Mouse (Mus musculus) hindbrain, embryonic 14.5 days (tissue): ENCODE measurements at regions not wholly inside any gene's neighbourhood (a gene's known extent, or its start where the extent isn't known, plus 50 kb on each side); places are given as distances from the start of the nearest gene placed in this dataset.

Experiments used
- ATAC-seq: fragments of 200-750 bp; cut with Nextera tagmentation; 2 replicates; pipeline ENCODE4 v1.8.0; 2017; ENCODE audit warnings: moderate number of reproducible peaks, mild to moderate bottlenecking, moderate TSS enrichment, moderate library complexity; ENCODE audit not compliant: low FRiP score
- DNase-seq: peaks from one replicate; pipeline ENCODE4 v3.0.0-alpha.2; 2015; ENCODE audit warnings: low spot score
- H3K27ac ChIP-seq: fragments of 300-500 bp; sonication (generic); 2 replicates; pipeline ENCODE4 v1.5.1; 2014; ENCODE audit warnings: mild to moderate bottlenecking, moderate library complexity
- H3K27me3 ChIP-seq: fragments of 300-500 bp; sonication (generic); 2 replicates; pipeline ENCODE4 v1.6.1; 2014; ENCODE audit warnings: mild to moderate bottlenecking, low read length, mixed read lengths; ENCODE audit not compliant: control insufficient read depth, insufficient read depth
- H3K36me3 ChIP-seq: fragments of 300-500 bp; sonication (generic); replicated peaks from 2 replicates; pipeline ENCODE4 v1.6.1; 2014; ENCODE audit not compliant: control insufficient read depth, insufficient read depth
- H3K4me1 ChIP-seq: fragments of 300-500 bp; sonication (generic); replicated peaks from 2 replicates; pipeline ENCODE4 v1.6.1; 2014; ENCODE audit warnings: antibody characterized with exemption, low read length, mixed read lengths; ENCODE audit not compliant: control insufficient read depth, insufficient read depth
- H3K4me2 ChIP-seq: fragments of 300-500 bp; sonication (generic); replicated peaks from 2 replicates; pipeline ENCODE4 v1.6.1; 2014; ENCODE audit warnings: mild to moderate bottlenecking, moderate library complexity
- H3K4me3 ChIP-seq: fragments of 300-500 bp; sonication (generic); replicated peaks from 2 replicates; pipeline ENCODE4 v1.5.1; 2014; ENCODE audit warnings: mild to moderate bottlenecking, low read length
- H3K9ac ChIP-seq: fragments of 300-500 bp; sonication (generic); 2 replicates; pipeline ENCODE4 v1.6.1; 2014
- H3K9me3 ChIP-seq: fragments of 300-500 bp; sonication (generic); 2 replicates; pipeline ENCODE4 v1.6.1; 2016; ENCODE audit warnings: low read length; ENCODE audit not compliant: control insufficient read depth
- WGBS: fragments of 180-500 bp; shearing (Covaris S2); extraction: QIAGEN DNeasy Blood & Tissue Kit; methylation state at CpG from one replicate; pipeline ENCODE4 v1.1.7; 2014; 5-methylcytosine and 5-hydroxymethylcytosine counted together

GRCm38 (mm10) chr13:119279449-119279848 lies 149.0 kb upstream of the Paip1 start:
- Histone ChIP-seq H3K27ac (no peak overlapping the region), H3K4me2 (no peak overlapping the region), H3K9ac (no peak overlapping the region), H3K4me1 (no peaks in the 10 kb centered on the region), H3K27me3 (no peaks in the 10 kb centered on the region), H3K4me3 (no peak overlapping the region), H3K36me3 (no peaks in the 10 kb centered on the region), H3K9me3 (no peaks in the 10 kb centered on the region)
- 93% methylated on average over 8 of the region's 8 CpGs for WGBS
- DNase-seq (no peak), ATAC-seq (no peak)

GRCm38 (mm10) chr13:119280622-119281021 lies 147.8 kb upstream of the Paip1 start:
- WGBS = 83% methylated on average over 5 of the region's 5 CpGs

GRCm38 (mm10) chr13:119283448-119283847 lies 145.0 kb upstream of the Paip1 start:
- no peaks in the 10 kb centered on the region for H3K27me3 ChIP-seq
- H3K4me2 ChIP-seq = no peak overlapping the region
- H3K27ac ChIP-seq = no peak overlapping the region
- ATAC-seq (no peak), DNase-seq (peak; percentile 72)
- no peak overlapping the region for H3K4me3 ChIP-seq
- no peak overlapping the region for H3K9ac ChIP-seq
- no peaks in the 10 kb centered on the region for H3K36me3 ChIP-seq
- H3K4me1 ChIP-seq = no peaks in the 10 kb centered on the region
- WGBS = 50% methylated on average over 6 of the region's 6 CpGs
- H3K9me3 ChIP-seq = no peaks in the 10 kb centered on the region

More at GRCm38 (mm10) chr13:119280622-119281021, 147.8 kb upstream of the Paip1 start:
- no peak overlapping the region for H3K27ac ChIP-seq
- no peak overlapping the region for H3K4me3 ChIP-seq
- H3K9me3 ChIP-seq = no peaks in the 10 kb centered on the region
- no peaks in the 10 kb centered on the region for H3K36me3 ChIP-seq
- no peaks in the 10 kb centered on the region for H3K4me1 ChIP-seq
- ATAC-seq (no peak), DNase-seq (no peak)
- H3K27me3 ChIP-seq = no peaks in the 10 kb centered on the region
- H3K9ac ChIP-seq = no peak overlapping the region
- H3K4me2 ChIP-seq = no peak overlapping the region

GRCm38 (mm10) chr13:119309238-119309637 lies 119.2 kb upstream of the Paip1 start:
- Histone ChIP-seq H3K4me1 (no peaks in the 10 kb centered on the region), H3K27me3 (no peaks in the 10 kb centered on the region), H3K4me2 (no peak overlapping the region), H3K36me3 (no peaks in the 10 kb centered on the region), H3K4me3 (no peak overlapping the region), H3K9ac (no peak overlapping the region), H3K27ac (no peak overlapping the region), H3K9me3 (no peaks in the 10 kb centered on the region)
- 84% methylated on average over 1 of the region's 1 CpGs for WGBS
- DNase-seq (peak; percentile 20), ATAC-seq (no peak)

GRCm38 (mm10) chr13:119310013-119310412 lies 118.4 kb upstream of the Paip1 start:
- DNase-seq = peak; percentile 4
- Histone ChIP-seq H3K4me1 (no peaks in the 10 kb centered on the region), H3K27ac (no peak overlapping the region), H3K9me3 (no peaks in the 10 kb centered on the region), H3K27me3 (no peaks in the 10 kb centered on the region), H3K4me3 (no peak overlapping the region), H3K4me2 (no peak overlapping the region), H3K36me3 (no peaks in the 10 kb centered on the region), H3K9ac (no peak overlapping the region)
- WGBS = 91% methylated on average over 3 of the region's 3 CpGs
- ATAC-seq = no peak

- Histone ChIP-seq H3K4me2 (no peak overlapping the region), H3K4me1 (no peaks in the 10 kb centered on the region), H3K36me3 (no peaks in the 10 kb centered on the region), H3K27me3 (no peaks in the 10 kb centered on the region), H3K4me3 (no peak overlapping the region), H3K9me3 (no peaks in the 10 kb centered on the region), H3K9ac (no peak overlapping the region), H3K27ac (no peak overlapping the region)
- no peak for ATAC-seq
- WGBS = 85% methylated on average over 3 of the region's 3 CpGs
- no peak for DNase-seq
Measured at GRCm38 (mm10) chr13:119314356-119314755, 114.0 kb upstream of the Paip1 start.

- DNase-seq (peak; percentile 32), ATAC-seq (no peak)
Measured at GRCm38 (mm10) chr13:119318358-119318757, 110.0 kb upstream of the Paip1 start.

GRCm38 (mm10) chr13:119325510-119325909 lies 102.9 kb upstream of the Paip1 start:
- Histone ChIP-seq H3K27me3 (no peaks in the 10 kb centered on the region), H3K27ac (no peak overlapping the region), H3K4me3 (no peak overlapping the region), H3K4me1 (no peaks in the 10 kb centered on the region), H3K36me3 (no peaks in the 10 kb centered on the region), H3K4me2 (no peak overlapping the region), H3K9me3 (no peaks in the 10 kb centered on the region), H3K9ac (no peak overlapping the region)
- 91% methylated on average over 2 of the region's 2 CpGs for WGBS
- no peak for DNase-seq
- ATAC-seq = no peak

More at GRCm38 (mm10) chr13:119318358-119318757, 110.0 kb upstream of the Paip1 start:
- Histone ChIP-seq H3K36me3 (no peaks in the 10 kb centered on the region), H3K4me2 (no peak overlapping the region), H3K4me1 (no peaks in the 10 kb centered on the region), H3K9ac (no peak overlapping the region), H3K27ac (no peak overlapping the region), H3K9me3 (no peaks in the 10 kb centered on the region), H3K27me3 (no peaks in the 10 kb centered on the region), H3K4me3 (no peak overlapping the region)
- WGBS = 94% methylated on average over 1 of the region's 1 CpGs

- H3K9ac ChIP-seq = no peak overlapping the region
- no peaks in the 10 kb centered on the region for H3K4me1 ChIP-seq
- H3K9me3 ChIP-seq = no peaks in the 10 kb centered on the region
- DNase-seq (no peak), ATAC-seq (no peak)
- no peak overlapping the region for H3K27ac ChIP-seq
- no peak overlapping the region for H3K4me2 ChIP-seq
- 85% methylated on average over 5 of the region's 5 CpGs for WGBS
- no peaks in the 10 kb centered on the region for H3K27me3 ChIP-seq
- no peaks in the 10 kb centered on the region for H3K36me3 ChIP-seq
- no peak overlapping the region for H3K4me3 ChIP-seq
Measured at GRCm38 (mm10) chr13:119326877-119327625, 101.3 kb upstream of the Paip1 start.

GRCm38 (mm10) chr13:119328731-119329130 lies 99.7 kb upstream of the Paip1 start:
- no peak overlapping the region for H3K9ac ChIP-seq
- ATAC-seq (no peak), DNase-seq (no peak)
- H3K4me2 ChIP-seq = no peak overlapping the region
- H3K9me3 ChIP-seq = no peaks in the 10 kb centered on the region
- H3K27ac ChIP-seq = no peak overlapping the region
- no peak overlapping the region for H3K4me3 ChIP-seq
- no peaks in the 10 kb centered on the region for H3K4me1 ChIP-seq
- no peaks in the 10 kb centered on the region for H3K36me3 ChIP-seq
- 94% methylated on average over 4 of the region's 4 CpGs for WGBS
- H3K27me3 ChIP-seq = no peaks in the 10 kb centered on the region
